Mouse (Mus musculus) kidney, adult 2 months (tissue): ENCODE data around the gene Rbm20.

Experiments
- CTCF ChIP-seq: fragments of 200-500 bp; conservative IDR thresholded peaks from 2 replicates; pipeline ENCODE4 v1.5.1; 2011; ENCODE audit warnings: low read depth, mild to moderate bottlenecking, control low read depth, low read length, moderate library complexity, mixed read lengths; ENCODE audit not compliant: insufficient read depth, insufficient read length
- POLR2A ChIP-seq: fragments of 200-500 bp; IDR thresholded peaks from one replicate; pipeline ENCODE4 v1.6.1; 2011; ENCODE audit warnings: low read depth, low read length, control low read depth

GRCm38 (mm10) chr19:53694020-53694419 lies 16.9 kb downstream of the Rbm20 start:
- TF ChIP-seq CTCF (no peak), POLR2A (no peak)
